In the genomic region with DNA sequence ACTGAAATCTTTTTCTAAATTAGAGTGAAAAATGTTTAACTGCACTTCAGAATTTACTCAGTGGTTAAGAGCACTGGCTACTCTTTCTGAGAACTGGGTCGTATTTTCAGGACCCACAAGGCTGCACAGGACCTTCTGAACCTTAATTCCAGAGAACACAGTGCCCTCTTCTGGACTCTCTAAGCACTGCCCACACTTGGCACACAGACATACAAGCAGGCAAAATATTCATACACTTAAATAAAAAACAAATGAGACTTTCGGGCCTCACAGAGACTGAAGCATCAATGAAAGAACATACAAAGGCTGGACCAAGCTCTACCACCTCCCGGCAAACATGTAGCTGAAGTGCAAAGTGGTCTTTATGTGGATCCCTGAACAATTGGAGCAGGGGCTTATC, we compare ENCODE assay signal across 8 mouse cellular contexts.
DNase-seq lines count a peak whose midpoint lies in the region; ATAC-seq and TF ChIP-seq lines count a peak whose summit lies in the region.

No protein-coding gene starts in this region.

- H3K4me1 ChIP-seq in cerebellum, adult 2 months (ENCODE audit: control insufficient read depth, insufficient read depth, low read length), result no peaks in the 10 kb centered on the region
- H3K4me1 ChIP-seq in midbrain, embryonic 12.5 days, result no peaks in the 10 kb centered on the region
- H3K4me1 ChIP-seq in midbrain, embryonic 16.5 days (ENCODE audit: control insufficient read depth, insufficient read depth, low read length), result no peaks in the 10 kb centered on the region
- no peaks in the 10 kb centered on the region for H3K4me1 ChIP-seq in embryonic facial prominence, embryonic 11.5 days (ENCODE audit: control insufficient read depth, insufficient read depth, low read length)
- H3K4me1 ChIP-seq in limb, embryonic 10.5 days, result no peaks in the 10 kb centered on the region

- ATAC-seq in midbrain, embryonic 12.5 days (ENCODE audit: low FRiP score, low read depth), result peak; percentile 73; the same call in 1 of the 2 replicates
- ATAC-seq in midbrain, embryonic 16.5 days, result no peak
- no peak for ATAC-seq in embryonic facial prominence, embryonic 11.5 days (replicated peaks; ENCODE audit: insufficient number of reproducible peaks, low FRiP score, low TSS enrichment, low read depth)

- DNase-seq in cerebellum, adult 2 months, result no peak
- no peak for DNase-seq in cerebellum, adult 11-12 months
- DNase-seq in embryonic facial prominence, embryonic 11.5 days (ENCODE audit: low spot score), result peak; percentile 56
- DNase-seq in limb, embryonic 10.5 days (ENCODE audit: low spot score), result peak; percentile 35
- no peak for DNase-seq in spleen, postnatal 14 days (ENCODE audit: low spot score in 2 of 2)
- no peak for DNase-seq in thymus, postnatal 36 days

- no peaks in the 10 kb centered on the region for H3K36me3 ChIP-seq in midbrain, embryonic 12.5 days
- no peaks in the 10 kb centered on the region for H3K36me3 ChIP-seq in midbrain, embryonic 16.5 days (ENCODE audit: control insufficient read depth, insufficient read depth, low read length)
- no peaks in the 10 kb centered on the region for H3K36me3 ChIP-seq in embryonic facial prominence, embryonic 11.5 days (replicated peaks; ENCODE audit: control insufficient read depth, insufficient read depth, low read depth, low read length)
- H3K36me3 ChIP-seq in limb, embryonic 10.5 days, result no peaks in the 10 kb centered on the region

- no peaks in the 10 kb centered on the region for H3K9me3 ChIP-seq in midbrain, embryonic 12.5 days
- no peaks in the 10 kb centered on the region for H3K9me3 ChIP-seq in midbrain, embryonic 16.5 days (replicated peaks; ENCODE audit: control insufficient read depth, low read length, poor library complexity, severe bottlenecking)
- no peaks in the 10 kb centered on the region for H3K9me3 ChIP-seq in embryonic facial prominence, embryonic 11.5 days (replicated peaks; ENCODE audit: control insufficient read depth, low read length)
- H3K9me3 ChIP-seq in limb, embryonic 10.5 days (replicated peaks), result no peaks in the 10 kb centered on the region

- no peak overlapping the region for H3K9ac ChIP-seq in midbrain, embryonic 12.5 days (replicated peaks)
- H3K9ac ChIP-seq in midbrain, embryonic 16.5 days (ENCODE audit: low read depth, low read length), result no peak overlapping the region
- no peak overlapping the region for H3K9ac ChIP-seq in embryonic facial prominence, embryonic 11.5 days (replicated peaks; ENCODE audit: low read length)

- no peak overlapping the region for H3K4me2 ChIP-seq in midbrain, embryonic 12.5 days (replicated peaks)
- no peak overlapping the region for H3K4me2 ChIP-seq in midbrain, embryonic 16.5 days (ENCODE audit: low read length)
- no peak overlapping the region for H3K4me2 ChIP-seq in embryonic facial prominence, embryonic 11.5 days (ENCODE audit: low read depth, low read length)

- no peak for TF ChIP-seq POLR2A in cerebellum, adult 2 months (IDR thresholded peaks at IDR 0.05; ENCODE audit: borderline replicate concordance, insufficient read depth, low read length)

- no peak overlapping the region for H3K4me3 ChIP-seq in cerebellum, adult 2 months (replicated peaks; ENCODE audit: insufficient read depth, low read depth, low read length)
- H3K4me3 ChIP-seq in midbrain, embryonic 12.5 days, result no peak overlapping the region
- H3K4me3 ChIP-seq in midbrain, embryonic 16.5 days (ENCODE audit: low read depth, low read length), result no peak overlapping the region
- H3K4me3 ChIP-seq in embryonic facial prominence, embryonic 11.5 days (ENCODE audit: low read depth, low read length), result no peak overlapping the region
- H3K4me3 ChIP-seq in limb, embryonic 10.5 days, result no peak overlapping the region

- 43% methylated on average over 3 of the region's 3 CpGs for WGBS in cerebellum, adult 2 months
- WGBS in midbrain, embryonic 12.5 days, result 38% methylated on average over 3 of the region's 3 CpGs
- 33% methylated on average over 3 of the region's 3 CpGs for WGBS in midbrain, embryonic 16.5 days
- 41% methylated on average over 3 of the region's 3 CpGs for WGBS in embryonic facial prominence, embryonic 11.5 days
- WGBS in limb, embryonic 10.5 days, result 52% methylated on average over 3 of the region's 3 CpGs

- H3K27me3 ChIP-seq in cerebellum, adult 2 months (ENCODE audit: control insufficient read depth, insufficient read depth, low read length), result no peaks in the 10 kb centered on the region
- no peaks in the 10 kb centered on the region for H3K27me3 ChIP-seq in midbrain, embryonic 12.5 days
- H3K27me3 ChIP-seq in midbrain, embryonic 16.5 days (ENCODE audit: control insufficient read depth, insufficient read depth, low read depth, low read length), result no peaks in the 10 kb centered on the region
- no peaks in the 10 kb centered on the region for H3K27me3 ChIP-seq in embryonic facial prominence, embryonic 11.5 days (ENCODE audit: control insufficient read depth, insufficient read depth, low read length)
- no peaks in the 10 kb centered on the region for H3K27me3 ChIP-seq in limb, embryonic 10.5 days (ENCODE audit: low read depth, poor library complexity, severe bottlenecking)

- peak; percentile 36; the same call in 1 of the 2 replicates for TF ChIP-seq CTCF in cerebellum, adult 2 months (IDR thresholded peaks at IDR 0.05; ENCODE audit: borderline replicate concordance, insufficient read depth, low read depth, low read length)

- H3K27ac ChIP-seq in cerebellum, adult 2 months (ENCODE audit: insufficient read depth, low read length), result no peak overlapping the region
- no peak overlapping the region for H3K27ac ChIP-seq in midbrain, embryonic 12.5 days (replicated peaks)
- H3K27ac ChIP-seq in midbrain, embryonic 16.5 days (ENCODE audit: low read length), result no peak overlapping the region
- H3K27ac ChIP-seq in embryonic facial prominence, embryonic 11.5 days (replicated peaks; ENCODE audit: low read depth, low read length), result no peak overlapping the region
- no peak overlapping the region for H3K27ac ChIP-seq in limb, embryonic 10.5 days

Comparison
In these comparisons a context has a peak if more than half of its experiments do, and no peak if none do; other contexts are left out.
1. DNase-seq: peak in embryonic facial prominence, embryonic 11.5 days (single experiment) and limb, embryonic 10.5 days (single experiment); none in cerebellum, adult 2 months (0 of 2), cerebellum, adult 11-12 months (single experiment), spleen, postnatal 14 days (0 of 2) and thymus, postnatal 36 days (0 of 2).